Mouse (Mus musculus): ENCODE measurements around the gene Gm21118.
"Not testable (repeated sequence)": the region's sequence is repeated elsewhere in the genome, so short reads cannot be mapped to it uniquely, and the experiment has no call there.

Gene Gm21118

GRCm38 (mm10) chrY:70273542-70273941, at the start of gene Gm21118:
TSS of gene Gm21118 (minus strand) at chrY:70273642.
- not testable (repeated sequence) for DNase-seq (ENCODE audit: low read depth, low spot score)

GRCm38 (mm10) chrY:70303187-70303586, 29.7 kb upstream of the Gm21118 start, which contains the start of the genes Gm29423 and Gm29644:
TSS of gene Gm29423 (minus strand) at chrY:70303287.
TSS of gene Gm29644 (minus strand) at chrY:70303343.
- not testable (repeated sequence) for DNase-seq (ENCODE audit: low read depth, low spot score)

All from CD4-positive helper T cell, adult 2 months (primary cell).